Mouse (Mus musculus): ENCODE data around the gene Ddx27. TPM values are rescaled to one million over a fixed set of nuclear protein-coding genes. Genes with fewer than 3 reads are reported as not detected.

The Ddx27 gene
- polyA plus RNA-seq, 1 experiment from 2014 or later: 15.8 TPM

GRCm38 (mm10) chr2:167059960-167060359 is 45.0 kb downstream of the Ddx27 start:
- ATAC-seq: no peak
- H3K9me3 ChIP-seq (ENCODE audit: control insufficient read depth): no peaks in the 10 kb centered on the region
- peak overlapping the region; percentile 69 for H3K27ac ChIP-seq (ENCODE audit: low read depth, low read length)
- H3K27me3 ChIP-seq (replicated peaks; ENCODE audit: control insufficient read depth, insufficient read depth, low read length): no peaks in the 10 kb centered on the region
- TF ChIP-seq CTCF (IDR thresholded peaks at IDR 0.05; ENCODE audit: low read depth): no peak
- peak overlapping the region; percentile 30 for H3K4me3 ChIP-seq (ENCODE audit: low read depth, low read length)
- H3K4me2 ChIP-seq (replicated peaks; ENCODE audit: low read depth): peak overlapping the region; percentile 81
- H3K4me1 ChIP-seq (replicated peaks; ENCODE audit: control insufficient read depth, insufficient read depth, low read length): 0 out of 2 replicates have a peak, but pooled peaks cover 6% of the 10 kb centered on the region
- peaks cover 30% of the 10 kb centered on the region for H3K36me3 ChIP-seq (ENCODE audit: control insufficient read depth, insufficient read depth)
- peak overlapping the region; percentile 32; the same call in 1 of the 2 replicates for H3K9ac ChIP-seq (ENCODE audit: low read depth, low read length)
- WGBS: 40% methylated on average over 12 of the region's 12 CpGs

- H3K36me3 ChIP-seq (ENCODE audit: control insufficient read depth, insufficient read depth): peaks cover 30% of the 10 kb centered on the region
- no peak for TF ChIP-seq CTCF (IDR thresholded peaks at IDR 0.05; ENCODE audit: low read depth)
- H3K4me2 ChIP-seq (replicated peaks; ENCODE audit: low read depth): peak overlapping the region; percentile 81
- no peaks in the 10 kb centered on the region for H3K27me3 ChIP-seq (replicated peaks; ENCODE audit: control insufficient read depth, insufficient read depth, low read length)
- ATAC-seq: no peak
- no peaks in the 10 kb centered on the region for H3K9me3 ChIP-seq (ENCODE audit: control insufficient read depth)
- peak overlapping the region; percentile 32; the same call in 1 of the 2 replicates for H3K9ac ChIP-seq (ENCODE audit: low read depth, low read length)
- 0 out of 2 replicates have a peak, but pooled peaks cover 6% of the 10 kb centered on the region for H3K4me1 ChIP-seq (replicated peaks; ENCODE audit: control insufficient read depth, insufficient read depth, low read length)
- 40% methylated on average over 3 of the region's 3 CpGs for WGBS
- H3K4me3 ChIP-seq (ENCODE audit: low read depth, low read length): peak overlapping the region; percentile 30
- H3K27ac ChIP-seq (ENCODE audit: low read depth, low read length): peak overlapping the region; percentile 69
Measured at GRCm38 (mm10) chr2:167060360-167060759, 45.4 kb downstream of the Ddx27 start.

GRCm38 (mm10) chr2:167060761-167061160 is 45.8 kb downstream of the Ddx27 start:
- peak overlapping the region; percentile 81 for H3K4me2 ChIP-seq (replicated peaks; ENCODE audit: low read depth)
- H3K27ac ChIP-seq (ENCODE audit: low read depth, low read length): peak overlapping the region; percentile 69
- ATAC-seq: no peak
- TF ChIP-seq CTCF (IDR thresholded peaks at IDR 0.05; ENCODE audit: low read depth): no peak
- peaks cover 30% of the 10 kb centered on the region for H3K36me3 ChIP-seq (ENCODE audit: control insufficient read depth, insufficient read depth)
- 0 out of 2 replicates have a peak, but pooled peaks cover 6% of the 10 kb centered on the region for H3K4me1 ChIP-seq (replicated peaks; ENCODE audit: control insufficient read depth, insufficient read depth, low read length)
- H3K9ac ChIP-seq (ENCODE audit: low read depth, low read length): peak overlapping the region; percentile 32; the same call in 1 of the 2 replicates
- H3K9me3 ChIP-seq (ENCODE audit: control insufficient read depth): no peaks in the 10 kb centered on the region
- peak overlapping the region; percentile 30 for H3K4me3 ChIP-seq (ENCODE audit: low read depth, low read length)
- H3K27me3 ChIP-seq (replicated peaks; ENCODE audit: control insufficient read depth, insufficient read depth, low read length): no peaks in the 10 kb centered on the region

GRCm38 (mm10) chr2:167061381-167062034 is 46.5 kb downstream of the Ddx27 start:
- TF ChIP-seq CTCF (IDR thresholded peaks at IDR 0.05; ENCODE audit: low read depth): no peak
- H3K4me2 ChIP-seq (replicated peaks; ENCODE audit: low read depth): peak overlapping the region; percentile 81
- no peaks in the 10 kb centered on the region for H3K9me3 ChIP-seq (ENCODE audit: control insufficient read depth)
- peak overlapping the region; percentile 75 for H3K4me3 ChIP-seq (ENCODE audit: low read depth, low read length)
- no peak for ATAC-seq
- peaks cover 27% of the 10 kb centered on the region for H3K36me3 ChIP-seq (ENCODE audit: control insufficient read depth, insufficient read depth)
- H3K4me1 ChIP-seq (replicated peaks; ENCODE audit: control insufficient read depth, insufficient read depth, low read length): 0 out of 2 replicates have a peak, but pooled peaks cover 6% of the 10 kb centered on the region
- peak overlapping the region; percentile 70 for H3K9ac ChIP-seq (ENCODE audit: low read depth, low read length)
- peak overlapping the region; percentile 96; the same call in 1 of the 2 replicates for H3K27ac ChIP-seq (ENCODE audit: low read depth, low read length)
- WGBS: 22% methylated on average over 11 of the region's 11 CpGs
- no peaks in the 10 kb centered on the region for H3K27me3 ChIP-seq (replicated peaks; ENCODE audit: control insufficient read depth, insufficient read depth, low read length)

- H3K9me3 ChIP-seq (ENCODE audit: control insufficient read depth): no peaks in the 10 kb centered on the region
- peak overlapping the region; percentile 70 for H3K9ac ChIP-seq (ENCODE audit: low read depth, low read length)
- ATAC-seq: peak; percentile 95
- peak overlapping the region; percentile 96 for H3K27ac ChIP-seq (ENCODE audit: low read depth, low read length)
- H3K27me3 ChIP-seq (replicated peaks; ENCODE audit: control insufficient read depth, insufficient read depth, low read length): no peaks in the 10 kb centered on the region
- 0 out of 2 replicates have a peak, but pooled peaks cover 6% of the 10 kb centered on the region for H3K4me1 ChIP-seq (replicated peaks; ENCODE audit: control insufficient read depth, insufficient read depth, low read length)
- peak overlapping the region; percentile 81 for H3K4me2 ChIP-seq (replicated peaks; ENCODE audit: low read depth)
- H3K4me3 ChIP-seq (ENCODE audit: low read depth, low read length): peak overlapping the region; percentile 75
- TF ChIP-seq CTCF (IDR thresholded peaks at IDR 0.05; ENCODE audit: low read depth): no peak
- WGBS: 0% methylated on average over 21 of the region's 60 CpGs
- peaks cover 22% of the 10 kb centered on the region for H3K36me3 ChIP-seq (ENCODE audit: control insufficient read depth, insufficient read depth)
Measured at GRCm38 (mm10) chr2:167062497-167062911, 47.5 kb downstream of the Ddx27 start.

- Histone ChIP-seq H3K9me3 (ENCODE audit: control insufficient read depth) (no peaks in the 10 kb centered on the region), H3K36me3 (ENCODE audit: control insufficient read depth, insufficient read depth) (peaks cover 18% of the 10 kb centered on the region), H3K4me3 (ENCODE audit: low read depth, low read length) (peak within 1 kb of the TSS; percentile 75), H3K27me3 (replicated peaks; ENCODE audit: control insufficient read depth, insufficient read depth, low read length) (no peaks in the 10 kb centered on the region), H3K4me2 (replicated peaks; ENCODE audit: low read depth) (peak within 1 kb of the TSS; percentile 81), H3K4me1 (replicated peaks; ENCODE audit: control insufficient read depth, insufficient read depth, low read length) (0 out of 2 replicates have a peak, but pooled peaks cover 6% of the 10 kb centered on the region), H3K27ac (ENCODE audit: low read depth, low read length) (peak within 1 kb of the TSS; percentile 96), H3K9ac (ENCODE audit: low read depth, low read length) (peak within 1 kb of the TSS; percentile 70)
- peak; percentile 28; the same call in 1 of the 2 replicates for TF ChIP-seq CTCF (IDR thresholded peaks at IDR 0.05; ENCODE audit: low read depth)
- WGBS: under 1% methylated on average over 57 of the region's 57 CpGs
- ATAC-seq: peak; percentile 92
Measured at GRCm38 (mm10) chr2:167062965-167063880, 48.2 kb downstream of the Ddx27 start, which contains the start of gene Znfx1. TSS of gene Znfx1 (minus strand) at chr2:167063015.

All from intestine, postnatal 0 days (tissue).